Mouse (Mus musculus): ENCODE results near the gene Cnr2.

- TF ChIP-seq CTCF (conservative IDR thresholded peaks at IDR 0.05; ENCODE audit: low read length) (no peak), POU5F1 (IDR thresholded peaks at IDR 0.05; ENCODE audit: borderline replicate concordance, low read length) (no peak)
Observed at GRCm38 (mm10) chr4:135854630-135855029, 40.6 kb upstream of the Cnr2 start.

Measured in E14TG2a.4 (cell line).